Mouse (Mus musculus): ENCODE measurements around the gene Zfp541. TPM values are rescaled to one million over a fixed set of nuclear protein-coding genes. Genes with fewer than 3 reads are reported as not detected.
A peak's percentile ranks its signal among the peaks of the same experiment; 100 is the strongest.

Zfp541 gene
- not detected for total RNA-seq (2021)
- long read RNA-seq, experiment 1 = 0 reads
- long read RNA-seq, experiment 2 = 0 reads

GRCm38 (mm10) chr7:16061219-16062098 lies at the start of gene Zfp541:
Gene Zfp541, plus strand, starts transcription at chr7:16061814.
- no peak for TF ChIP-seq CTCF (IDR thresholded peaks at IDR 0.05)
- DNase-seq = no peak
- intact Hi-C loops (cut with DNase I) = no loop called here
- Histone ChIP-seq H3K4me3 (no peak within 1 kb of the TSS), H3K27ac (no peak within 1 kb of the TSS)

DNA sequence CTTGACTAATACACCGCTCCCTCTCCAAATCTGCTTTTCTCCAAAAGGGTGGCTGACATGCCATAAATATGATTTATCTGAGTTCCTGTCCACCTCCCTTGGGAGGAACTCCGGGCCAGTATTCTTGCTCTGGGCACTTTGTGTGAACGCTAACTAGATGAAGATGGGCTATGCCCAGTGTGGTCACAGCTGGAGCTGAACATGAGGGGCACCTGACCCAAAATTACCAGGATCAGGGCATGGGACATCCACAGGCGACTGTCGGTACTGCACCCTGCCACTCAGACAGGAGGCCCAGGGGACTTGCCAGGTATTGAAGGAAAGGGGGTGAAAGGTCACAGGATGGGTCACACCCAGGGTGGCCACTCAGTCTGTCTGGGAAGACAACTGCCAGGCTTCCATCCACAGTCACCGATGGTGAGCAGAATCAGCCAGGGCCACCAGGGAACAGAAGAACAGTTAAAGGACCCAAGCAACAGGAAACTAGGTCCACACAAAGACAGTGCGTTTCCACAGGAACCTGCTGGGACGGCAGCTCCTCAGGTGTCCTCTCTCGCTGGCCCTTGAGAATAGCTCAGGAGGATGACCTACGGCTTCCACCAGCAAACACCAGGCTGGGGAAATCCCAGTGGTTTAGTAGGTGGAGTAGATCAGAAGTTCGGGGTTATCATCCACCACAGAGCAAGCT lies 48.9 kb upstream of the Zfp541 start:
- DNase-seq = peak; percentile 51
- peak; percentile 69 for TF ChIP-seq CTCF (IDR thresholded peaks at IDR 0.05)
- H3K4me3 ChIP-seq = no peak overlapping the region
- peak overlapping the region; percentile 84 for H3K27ac ChIP-seq
- intact Hi-C loops (cut with DNase I) = no loop called here

- Histone ChIP-seq H3K27ac (peak overlapping the region; percentile 84), H3K4me3 (no peak overlapping the region)
- no peak for TF ChIP-seq CTCF (IDR thresholded peaks at IDR 0.05)
- DNase-seq = no peak
- intact Hi-C loops (cut with DNase I) = no loop called here
Observed at GRCm38 (mm10) chr7:16013722-16014275, 47.8 kb upstream of the Zfp541 start.

DNA sequence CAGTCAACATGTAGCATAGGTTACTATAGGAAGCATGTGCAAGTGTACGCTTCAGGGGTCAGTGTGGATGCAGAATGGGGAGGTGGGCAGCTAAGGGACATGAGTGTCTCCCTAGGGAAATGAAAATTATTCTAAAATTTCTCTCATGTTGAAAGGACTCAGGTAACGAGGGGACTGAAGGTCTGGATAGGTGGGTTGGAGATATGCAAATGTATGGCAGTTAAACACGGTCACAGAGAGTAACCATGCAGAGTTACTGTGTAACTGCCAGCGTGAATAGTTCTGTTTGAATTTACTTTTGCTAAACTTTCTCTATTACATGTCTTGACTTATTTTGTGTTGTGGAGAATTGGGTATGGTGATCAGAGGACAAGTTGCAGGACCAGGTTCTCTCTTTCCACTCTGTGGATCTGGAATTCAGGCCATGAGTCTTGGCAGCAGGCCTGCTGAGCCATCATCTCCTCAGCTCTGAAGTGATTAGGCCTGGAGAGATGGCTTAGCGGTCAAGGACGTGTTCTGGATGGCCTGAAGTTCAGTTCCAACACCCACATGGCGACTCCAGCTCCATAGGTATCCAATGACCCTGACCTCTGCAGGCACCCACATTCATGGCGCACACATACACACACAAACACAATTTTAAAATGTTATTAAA lies 47.0 kb upstream of the Zfp541 start:
- intact Hi-C loops (cut with DNase I) = loop anchor here (5.0 kb wide), 1 partner anchor 32 kb away; no protein-coding TSS in a partner anchor
- Histone ChIP-seq H3K27ac (peak overlapping the region; percentile 84), H3K4me3 (no peak overlapping the region)
- no peak for TF ChIP-seq CTCF (IDR thresholded peaks at IDR 0.05)
- DNase-seq = peak; percentile 78

GRCm38 (mm10) chr7:16015384-16015783 lies 46.2 kb upstream of the Zfp541 start:
- Histone ChIP-seq H3K27ac (peak overlapping the region; percentile 84), H3K4me3 (no peak overlapping the region)
- TF ChIP-seq CTCF (IDR thresholded peaks at IDR 0.05) = no peak
- intact Hi-C loops (cut with DNase I) = loop anchor here (5.0 kb wide), 1 partner anchor 33 kb away; no protein-coding TSS in a partner anchor
- no peak for DNase-seq

- peak; percentile 42 for DNase-seq
- intact Hi-C loops (cut with DNase I) = loop anchor here (5.0 kb wide), 1 partner anchor 36 kb away; no protein-coding TSS in a partner anchor
- peak overlapping the region; percentile 29; the same call in 1 of the 2 replicates for H3K4me3 ChIP-seq
- TF ChIP-seq CTCF (IDR thresholded peaks at IDR 0.05) = no peak
- H3K27ac ChIP-seq = peak overlapping the region; percentile 84
Observed at GRCm38 (mm10) chr7:16018016-16018810, 43.4 kb upstream of the Zfp541 start.

- DNase-seq = peak; percentile 65
- no peak overlapping the region; the same call in 1 of the 2 replicates for H3K4me3 ChIP-seq
- peak overlapping the region; percentile 84 for H3K27ac ChIP-seq
- no peak for TF ChIP-seq CTCF (IDR thresholded peaks at IDR 0.05)
- intact Hi-C loops (cut with DNase I) = loop anchor here (5.0 kb wide), 1 partner anchor 37 kb away; no protein-coding TSS in a partner anchor
Observed at GRCm38 (mm10) chr7:16019256-16020094, 42.1 kb upstream of the Zfp541 start.

DNA sequence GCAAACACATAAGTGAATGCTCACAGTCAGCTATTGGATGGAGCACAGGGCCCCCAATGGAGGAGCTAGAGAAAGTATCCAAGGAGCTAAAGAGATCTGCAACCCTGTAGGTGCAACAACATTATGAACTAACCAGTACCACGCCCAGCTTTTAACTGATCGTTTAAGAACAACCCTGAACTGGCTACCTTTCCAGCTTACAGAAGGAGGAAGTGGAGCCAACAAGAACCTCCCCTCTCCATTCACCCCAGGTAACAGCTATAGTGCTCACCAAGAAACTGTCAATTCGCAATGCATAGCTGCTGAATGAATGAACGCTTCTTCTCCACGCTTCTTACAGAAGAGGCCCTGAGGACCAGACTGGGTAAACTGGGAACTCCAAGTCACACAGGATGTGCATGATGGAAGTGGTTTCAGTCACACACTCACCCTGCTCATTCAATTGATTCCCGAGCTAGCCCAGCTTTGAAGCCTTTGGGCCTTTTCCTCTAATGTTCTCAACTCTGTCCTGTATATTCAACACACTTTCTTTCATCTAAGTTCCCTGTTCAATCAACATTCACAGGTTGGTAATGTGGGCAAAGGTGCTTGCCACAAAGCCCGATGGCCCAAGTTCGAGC lies 36.9 kb upstream of the Zfp541 start:
- no peak for TF ChIP-seq CTCF (IDR thresholded peaks at IDR 0.05)
- 0 out of 2 replicates have a peak overlapping the region, but pooled peaks have one; percentile 8 for H3K27ac ChIP-seq

GRCm38 (mm10) chr7:16028102-16028927 lies 33.3 kb upstream of the Zfp541 start:
- TF ChIP-seq CTCF (IDR thresholded peaks at IDR 0.05) = peak; percentile 55
- intact Hi-C loops (cut with DNase I) = no loop called here
- Histone ChIP-seq H3K4me3 (peak overlapping the region; percentile 9), H3K27ac (peak overlapping the region; percentile 89)
- DNase-seq = peak; percentile 78

More for the DNA sequence above, 36.9 kb upstream of the Zfp541 start:
- intact Hi-C loops (cut with DNase I) = no loop called here
- no peak for DNase-seq
- H3K4me3 ChIP-seq = no peak overlapping the region
